Mouse (Mus musculus) hindlimb bud, embryonic 11.5 days (tissue): ENCODE measurements around the gene Tex29.
"Not testable (repeated sequence)": the region's sequence is repeated elsewhere in the genome, so short reads cannot be mapped to it uniquely, and the experiment has no call there.

Experiments used
- DNase-seq: peaks from one replicate; pipeline ENCODE4 v3.0.0-alpha.2; 2012; ENCODE audit warnings: low read depth, low spot score; ENCODE audit errors: extremely low spot score

Tex29 gene

DNA sequence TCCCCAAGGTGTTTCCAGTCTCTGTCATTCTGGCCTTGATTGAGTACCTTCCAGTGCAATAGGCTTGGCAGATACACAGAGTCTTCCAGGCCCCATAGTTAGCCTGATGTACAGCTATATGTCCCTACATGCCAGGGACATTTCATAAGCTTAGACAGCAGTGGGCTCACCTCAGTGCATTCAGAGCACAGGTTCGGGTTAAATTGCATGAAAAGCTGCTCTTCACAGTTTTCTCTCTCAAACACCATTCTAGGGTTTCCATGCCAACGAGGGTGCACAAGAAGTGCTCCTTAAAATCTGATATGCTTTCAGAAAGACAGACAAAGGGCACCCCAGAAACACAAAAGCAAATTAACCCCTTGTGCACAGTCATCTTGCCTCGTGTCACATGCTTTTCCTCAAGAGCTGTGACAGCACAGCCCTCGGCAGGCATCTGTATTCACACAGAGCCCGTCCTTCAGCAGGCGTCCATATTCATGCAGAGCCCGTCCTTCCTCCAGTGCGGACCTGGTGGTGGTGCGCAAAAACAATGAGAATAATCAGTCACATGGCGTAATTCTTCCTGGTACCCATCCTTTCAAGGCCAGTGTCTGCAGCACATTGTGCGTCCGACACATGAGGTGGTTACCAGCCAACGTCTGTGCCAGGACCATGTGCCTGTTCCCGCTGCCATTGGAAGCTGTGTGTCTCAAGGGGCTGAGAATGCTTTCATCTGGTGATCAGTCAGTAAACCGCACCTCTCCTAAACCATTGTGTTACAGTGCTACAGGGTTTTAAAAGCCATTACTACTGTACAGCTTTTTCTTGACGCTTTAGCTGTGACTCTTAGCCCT, 9.8 kb upstream of the Tex29 start:
- no peak for DNase-seq

DNA sequence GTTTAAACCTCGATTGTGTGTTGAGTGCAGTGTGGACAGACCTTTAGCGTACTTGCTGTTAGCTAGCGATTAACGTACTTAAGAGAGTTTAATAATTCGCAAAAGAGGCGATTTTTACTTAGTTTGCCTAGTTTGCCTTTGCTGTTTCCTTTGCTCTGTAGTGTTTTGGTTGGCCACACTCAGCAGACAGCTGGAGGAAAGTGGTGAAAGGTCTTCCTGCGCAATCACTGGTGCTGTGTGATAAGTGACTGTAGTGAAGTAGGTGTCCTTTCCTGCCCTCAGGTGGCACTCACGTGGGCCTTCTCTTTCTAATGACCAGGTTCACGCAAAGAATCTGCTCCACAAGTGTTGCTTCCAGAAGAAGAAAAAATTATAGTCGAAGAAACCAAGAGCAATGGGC, 9.1 kb upstream of the Tex29 start:
- no peak for DNase-seq

DNA sequence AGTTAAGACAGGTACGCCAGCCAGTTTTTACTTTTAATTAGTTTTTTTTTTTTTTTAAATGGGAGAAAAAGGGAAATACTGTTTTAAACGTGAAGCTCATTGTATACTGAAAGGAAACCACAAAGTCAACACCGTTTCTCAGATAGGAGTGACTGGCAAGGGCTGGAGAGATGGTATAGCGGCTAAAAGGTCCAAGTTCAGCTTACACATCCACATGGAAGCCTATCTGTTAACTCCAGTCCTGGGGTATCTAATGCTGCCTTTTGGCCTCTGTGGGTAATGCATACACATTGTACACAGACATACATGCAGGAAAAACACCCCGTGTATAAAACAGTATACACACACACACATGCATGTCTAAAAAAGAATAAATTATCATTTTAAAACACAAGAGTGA, 8.3 kb upstream of the Tex29 start:
- DNase-seq: no peak

DNA sequence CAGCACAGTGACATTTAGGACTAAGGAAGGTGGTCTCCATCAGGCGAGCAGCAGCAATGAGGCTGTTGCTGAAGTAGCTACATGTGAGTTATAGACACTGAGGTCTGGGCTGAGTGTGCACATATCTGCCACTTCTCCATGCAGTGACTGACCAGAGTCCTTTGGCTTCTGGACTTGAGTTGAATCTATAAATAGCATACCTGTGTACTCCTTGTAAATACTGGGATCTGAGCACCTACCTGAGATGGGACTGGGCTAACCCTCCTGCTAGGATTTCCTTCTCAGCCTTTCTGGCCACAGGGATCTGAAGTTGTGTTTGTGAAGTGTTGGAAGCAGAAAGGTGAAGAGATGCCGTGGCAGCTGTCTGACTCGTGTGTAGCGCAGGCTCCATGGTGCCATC, 7.1 kb upstream of the Tex29 start:
- DNase-seq: no peak

GRCm38 (mm10) chr8:11834200-11834599, 6.1 kb upstream of the Tex29 start:
- no peak for DNase-seq

GRCm38 (mm10) chr8:11834691-11835090, 5.6 kb upstream of the Tex29 start:
- no peak for DNase-seq

GRCm38 (mm10) chr8:11841571-11841970, 1.3 kb downstream of the Tex29 start:
- no peak for DNase-seq

GRCm38 (mm10) chr8:11842757-11843156, 2.5 kb downstream of the Tex29 start:
- no peak for DNase-seq

GRCm38 (mm10) chr8:11843677-11844315, 3.5 kb downstream of the Tex29 start:
- no peak for DNase-seq

DNA sequence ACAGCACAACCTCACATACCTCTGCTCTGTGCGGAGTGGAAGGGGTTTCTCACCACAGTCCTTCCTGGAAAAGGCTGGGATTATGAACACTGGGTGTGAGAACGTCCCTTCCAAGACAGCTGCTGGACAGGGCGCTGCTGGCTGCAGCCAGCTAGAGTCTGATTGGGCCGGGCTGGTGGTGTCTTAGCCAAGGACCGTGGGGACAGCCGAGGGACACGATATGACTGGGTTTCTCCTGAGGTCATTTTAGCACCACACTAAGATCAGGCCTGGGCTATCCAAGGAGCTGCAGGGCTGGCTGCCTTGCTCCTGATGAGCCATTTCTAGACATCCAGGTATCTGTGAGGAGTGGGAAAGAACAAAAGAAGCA, 4.0 kb downstream of the Tex29 start:
- DNase-seq: no peak

DNA sequence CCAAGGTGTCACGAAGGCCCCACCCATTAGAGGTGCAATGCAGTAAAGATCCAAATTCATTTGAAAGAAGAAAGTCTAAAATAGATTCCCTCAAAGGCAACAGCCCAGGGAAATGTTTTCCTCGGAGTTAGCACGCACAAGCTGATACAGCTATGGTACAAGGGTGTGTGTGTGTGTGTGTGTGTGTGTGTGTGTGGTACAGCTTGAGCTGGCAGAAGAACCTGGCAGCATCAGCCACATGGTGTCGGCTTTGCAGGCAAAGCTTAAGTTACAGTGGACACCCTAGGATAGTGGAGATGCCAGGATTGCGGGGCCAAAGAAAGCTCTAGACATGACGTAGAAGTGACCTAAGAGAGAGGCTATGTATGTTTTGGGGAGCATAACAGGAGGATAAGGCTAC, 6.5 kb downstream of the Tex29 start:
- DNase-seq: no peak

DNA sequence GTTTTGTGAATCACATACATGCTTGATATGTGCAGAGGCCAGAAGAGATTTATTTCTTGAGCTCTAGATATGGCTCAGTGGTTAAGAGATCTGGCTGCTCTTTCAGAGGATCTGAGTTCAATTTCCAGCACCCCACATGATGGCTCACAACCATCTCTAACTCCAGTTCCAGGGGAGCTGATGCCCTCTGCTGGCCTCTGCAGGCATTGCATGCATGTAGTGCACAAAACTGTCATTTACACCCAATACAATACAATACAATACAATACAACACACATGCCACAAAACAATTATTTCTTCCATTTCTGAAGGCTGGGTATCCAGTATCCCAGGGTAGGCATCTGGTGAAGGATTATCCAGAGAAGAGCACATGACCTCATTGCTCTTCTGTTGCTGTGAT, 27.6 kb downstream of the Tex29 start:
- DNase-seq: no peak

GRCm38 (mm10) chr8:11874227-11874626, 34.0 kb downstream of the Tex29 start:
- not testable (repeated sequence) for DNase-seq

GRCm38 (mm10) chr8:11884646-11885045, 44.4 kb downstream of the Tex29 start:
- DNase-seq: no peak

DNA sequence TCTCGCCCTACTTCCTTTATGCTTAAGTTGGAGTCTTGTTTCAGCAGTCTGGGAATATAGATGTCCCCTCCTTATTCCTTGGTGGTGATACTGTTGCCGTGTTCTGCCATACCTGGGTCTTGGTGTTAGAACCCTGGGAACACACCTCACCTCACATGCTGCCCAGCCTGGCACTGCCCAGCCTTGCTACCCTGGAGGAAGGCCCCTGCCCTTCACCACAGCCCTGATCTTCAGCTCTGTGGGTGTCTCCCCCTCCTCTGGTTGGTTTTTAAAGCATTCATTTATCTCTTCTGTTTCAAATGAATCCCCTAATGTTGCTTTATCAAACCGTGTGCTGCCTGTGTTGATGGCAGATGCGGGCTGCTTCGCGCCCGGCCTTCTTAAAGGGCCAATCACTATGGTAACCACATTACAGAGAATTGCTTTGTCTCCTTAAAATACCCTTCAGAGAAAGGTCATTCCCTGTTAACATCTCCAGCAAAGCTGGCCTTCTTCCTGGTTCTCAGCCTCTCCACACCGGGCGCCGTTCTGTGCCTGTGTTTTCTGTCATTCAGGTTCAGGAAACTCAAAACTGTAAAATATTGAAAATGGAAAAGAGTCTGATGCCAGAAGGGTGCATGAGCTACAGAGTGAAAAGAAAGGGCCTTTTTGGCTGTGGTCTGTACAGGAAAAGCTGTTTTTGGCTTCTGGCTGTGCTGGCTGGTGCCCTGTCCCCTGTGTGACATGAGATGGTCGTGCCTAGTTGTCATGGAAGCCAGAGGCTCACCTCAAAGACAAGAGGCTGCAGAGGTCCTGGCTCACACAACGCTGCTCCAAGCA, 45.8 kb downstream of the Tex29 start:
- no peak for DNase-seq

DNA sequence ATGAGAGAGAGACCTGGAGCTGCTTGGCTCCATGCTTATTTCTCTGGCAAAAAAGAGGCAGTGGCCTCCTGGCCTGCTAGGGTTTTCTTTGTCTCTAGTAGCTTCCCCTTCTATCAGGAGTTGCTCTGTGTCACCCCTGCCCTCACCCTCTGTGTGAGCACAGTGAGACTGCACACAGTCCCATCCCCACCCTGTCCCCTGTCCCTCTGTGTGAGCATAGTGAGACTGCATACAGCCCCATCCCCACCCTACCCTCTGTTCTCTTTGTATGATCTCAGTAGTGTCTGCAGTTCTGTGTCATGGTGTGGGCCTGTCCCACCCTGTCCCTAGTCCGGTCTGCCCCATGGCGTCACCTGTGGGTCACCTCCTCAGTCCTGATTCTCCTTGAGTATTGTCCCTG, 46.5 kb downstream of the Tex29 start:
- no peak for DNase-seq

DNA sequence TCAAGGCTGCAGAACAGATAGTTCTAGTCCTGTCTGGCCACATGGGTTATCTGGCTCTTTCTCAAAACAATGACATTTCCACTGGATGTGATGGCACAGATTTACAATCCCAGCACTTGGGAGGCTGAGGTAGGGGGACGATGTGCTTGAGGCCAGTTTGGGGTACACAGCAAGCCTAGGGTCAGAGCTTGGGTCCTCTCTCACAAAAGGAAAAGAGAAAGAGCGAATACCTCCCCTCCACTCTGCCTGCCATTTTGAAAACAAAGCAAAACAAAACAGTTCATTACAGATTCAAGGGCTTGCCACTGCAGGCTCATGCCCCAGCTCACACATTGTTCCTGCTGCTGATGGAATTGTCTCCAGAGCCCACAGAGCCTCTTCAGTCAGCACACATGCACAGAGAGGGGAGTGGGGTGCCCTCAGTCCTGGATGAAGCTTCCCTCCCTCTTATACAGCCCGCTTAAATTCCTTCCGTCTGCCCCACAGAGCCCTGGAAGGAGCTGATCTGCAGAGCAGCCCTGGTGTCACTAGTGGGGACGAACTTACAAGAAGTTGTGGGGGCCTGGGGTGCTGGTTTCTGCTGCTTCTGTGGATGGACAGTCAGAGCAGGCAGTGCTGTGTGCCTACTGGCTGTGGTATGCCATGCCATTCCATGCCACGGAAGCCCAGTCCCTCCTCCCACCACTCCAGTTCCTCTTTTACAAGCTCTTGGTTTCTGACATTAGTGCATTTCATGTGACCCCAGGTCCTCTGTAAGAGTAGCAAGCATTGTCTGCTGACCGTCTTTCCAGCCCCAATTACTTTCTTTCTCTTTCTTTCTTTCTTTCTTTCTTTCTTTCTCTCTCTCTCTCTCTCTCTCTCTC, 49.1 kb downstream of the Tex29 start:
- DNase-seq: no peak

GRCm38 (mm10) chr8:11892756-11893155, 52.5 kb downstream of the Tex29 start:
- no peak for DNase-seq

DNA sequence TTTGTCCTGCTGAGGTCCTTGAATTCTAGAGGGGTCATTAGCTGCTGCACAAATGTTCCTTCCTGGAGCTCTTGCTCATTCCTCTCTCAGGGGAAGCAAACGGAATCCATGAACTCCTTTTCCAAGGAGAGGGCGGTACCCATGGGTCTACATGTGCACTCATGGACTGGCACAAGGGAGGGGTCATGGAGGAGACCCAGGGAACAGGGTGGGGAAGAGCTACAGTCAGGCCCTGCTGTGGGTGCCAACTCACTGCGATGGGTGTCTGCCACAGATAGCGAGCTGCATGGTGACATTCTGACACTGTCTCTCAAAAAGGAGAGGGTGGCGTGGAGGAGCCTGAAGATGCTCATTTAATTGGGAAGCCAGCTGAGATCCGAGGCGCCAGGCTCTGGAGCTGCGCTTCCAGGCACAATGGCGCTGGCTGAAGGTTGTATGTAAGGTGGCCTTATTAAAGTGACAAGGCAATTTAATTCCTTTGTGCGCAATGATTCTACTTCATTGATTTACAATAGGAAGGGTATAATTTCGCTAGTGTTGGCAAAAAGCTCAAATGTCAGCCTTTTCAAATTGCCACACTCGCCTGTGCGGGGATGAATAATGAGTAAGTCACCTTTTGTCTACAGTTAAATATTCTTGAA, 55.9 kb downstream of the Tex29 start:
- DNase-seq: no peak

GRCm38 (mm10) chr8:11896677-11897076, 56.4 kb downstream of the Tex29 start:
- no peak for DNase-seq
